Mouse (Mus musculus) small intestine, adult 2 months (tissue): Measurements from ENCODE around the gene Tkt. TPM values are rescaled to one million over a fixed set of nuclear protein-coding genes. Genes with fewer than 3 reads are reported as not detected.

Experiments used
- H3K27ac ChIP-seq: fragments of 200-500 bp; 2 replicates; pipeline ENCODE4 v1.5.1; 2012; ENCODE audit warnings: low read depth, low read length, control low read depth, inconsistent platforms; ENCODE audit not compliant: insufficient read depth
- H3K27me3 ChIP-seq: fragments of 200-500 bp; 2 replicates; pipeline ENCODE4 v1.6.1; 2012; ENCODE audit warnings: mild to moderate bottlenecking, moderate library complexity, low read length, inconsistent platforms; ENCODE audit not compliant: control insufficient read depth, insufficient read depth
- H3K36me3 ChIP-seq: fragments of 200-500 bp; 2 replicates; pipeline ENCODE4 v1.6.1; 2012; ENCODE audit warnings: mild to moderate bottlenecking, low read length, control low read depth, inconsistent platforms; ENCODE audit not compliant: control insufficient read depth, insufficient read depth
- H3K4me1 ChIP-seq: fragments of 200-500 bp; 2 replicates; pipeline ENCODE4 v1.6.1; 2012; ENCODE audit warnings: low read length, inconsistent platforms, mixed read lengths; ENCODE audit not compliant: control insufficient read depth, insufficient read depth, insufficient read length
- H3K4me3 ChIP-seq: fragments of 200-500 bp; 2 replicates; pipeline ENCODE4 v1.5.1; 2012; ENCODE audit warnings: low read depth, mild to moderate bottlenecking, control low read depth, inconsistent platforms, low read length, moderate library complexity
- CTCF ChIP-seq: fragments of 200-500 bp; IDR thresholded peaks from 2 replicates; pipeline ENCODE4 v1.5.1; 2012; ENCODE audit warnings: low read depth, mild to moderate bottlenecking, control low read depth, inconsistent platforms, low read length, moderate library complexity, mixed read lengths; ENCODE audit not compliant: insufficient replicate concordance, insufficient read length; ENCODE audit errors: extremely low read depth
- POLR2A ChIP-seq: fragments of 200-500 bp; IDR thresholded peaks from 2 replicates; pipeline ENCODE4 v1.6.1; 2012; ENCODE audit warnings: low read depth, mild to moderate bottlenecking, control low read depth, inconsistent platforms, low read length, moderate library complexity
- WGBS: fragments of 180-500 bp; shearing (Covaris S2); methylation state at CpG from one replicate; pipeline ENCODE4 v1.1.7; 2018; 5-methylcytosine and 5-hydroxymethylcytosine counted together
- polyA plus RNA-seq: library from polyadenylated mRNA; depleted of rRNA; stranded (reverse); fragments of >200 nt; gene quantifications from 2 replicates; pipeline ENCODE4 v1.2.3, GENCODE M21; 2012

Gene Tkt
- polyA plus RNA-seq, 1 experiment, result 364 TPM

GRCm38 (mm10) chr14:30528392-30528791 is 19.8 kb upstream of the Tkt start:
- H3K4me1 ChIP-seq, result peaks cover 16% of the 10 kb centered on the region
- no peak overlapping the region for H3K4me3 ChIP-seq
- TF ChIP-seq CTCF, result no peak
- TF ChIP-seq POLR2A, result no peak
- H3K36me3 ChIP-seq, result peaks cover 28% of the 10 kb centered on the region
- H3K27me3 ChIP-seq, result no peaks in the 10 kb centered on the region
- WGBS, result 84% methylated on average over 10 of the region's 10 CpGs
- H3K27ac ChIP-seq, result no peak overlapping the region

GRCm38 (mm10) chr14:30528961-30529360 is 19.2 kb upstream of the Tkt start:
- H3K4me3 ChIP-seq, result no peak overlapping the region
- peaks cover 23% of the 10 kb centered on the region for H3K36me3 ChIP-seq
- H3K27me3 ChIP-seq, result no peaks in the 10 kb centered on the region
- TF ChIP-seq CTCF (no peak), POLR2A (no peak)
- peaks cover 16% of the 10 kb centered on the region for H3K4me1 ChIP-seq
- no peak overlapping the region for H3K27ac ChIP-seq
- WGBS, result 73% methylated on average over 5 of the region's 5 CpGs

- Histone ChIP-seq H3K27me3 (no peaks in the 10 kb centered on the region), H3K4me3 (no peak overlapping the region), H3K4me1 (peaks cover 19% of the 10 kb centered on the region), H3K27ac (no peak overlapping the region), H3K36me3 (peaks cover 21% of the 10 kb centered on the region)
- TF ChIP-seq POLR2A (no peak), CTCF (no peak)
- whole genome bisulfite sequencing, result 88% methylated on average over 12 of the region's 12 CpGs
Observed at GRCm38 (mm10) chr14:30529454-30529853, 18.7 kb upstream of the Tkt start.

- H3K4me1 ChIP-seq, result peaks cover 19% of the 10 kb centered on the region
- 26% methylated on average over 8 of the region's 8 CpGs for WGBS
- H3K4me3 ChIP-seq, result peak overlapping the region; percentile 5
- peak overlapping the region; percentile 36; the same call in 1 of the 2 replicates for H3K27ac ChIP-seq
- no peaks in the 10 kb centered on the region for H3K27me3 ChIP-seq
- peaks cover 14% of the 10 kb centered on the region for H3K36me3 ChIP-seq
- TF ChIP-seq POLR2A (no peak), CTCF (no peak)
Observed at GRCm38 (mm10) chr14:30530726-30531269, 17.4 kb upstream of the Tkt start.

GRCm38 (mm10) chr14:30531431-30531830 is 16.7 kb upstream of the Tkt start:
- 31% methylated on average over 5 of the region's 5 CpGs for WGBS
- Histone ChIP-seq H3K4me3 (no peak overlapping the region), H3K36me3 (peaks cover 10% of the 10 kb centered on the region), H3K4me1 (peaks cover 19% of the 10 kb centered on the region), H3K27me3 (no peaks in the 10 kb centered on the region), H3K27ac (peak overlapping the region; percentile 36; the same call in 1 of the 2 replicates)
- no peak for TF ChIP-seq CTCF
- TF ChIP-seq POLR2A, result no peak

- TF ChIP-seq POLR2A (no peak), CTCF (no peak)
- WGBS, result 54% methylated on average over 6 of the region's 6 CpGs
Observed at GRCm38 (mm10) chr14:30531896-30532295, 16.3 kb upstream of the Tkt start.

GRCm38 (mm10) chr14:30533780-30534450 is 14.2 kb upstream of the Tkt start:
- WGBS, result 32% methylated on average over 6 of the region's 6 CpGs
- TF ChIP-seq CTCF, result no peak
- no peaks in the 10 kb centered on the region; the same call in 1 of the 2 replicates for H3K36me3 ChIP-seq
- H3K27ac ChIP-seq, result peak overlapping the region; percentile 22; the same call in 1 of the 2 replicates
- no peak overlapping the region for H3K4me3 ChIP-seq
- H3K4me1 ChIP-seq, result peaks cover 19% of the 10 kb centered on the region
- H3K27me3 ChIP-seq, result no peaks in the 10 kb centered on the region

More at GRCm38 (mm10) chr14:30531896-30532295, 16.3 kb upstream of the Tkt start:
- Histone ChIP-seq H3K27me3 (no peaks in the 10 kb centered on the region), H3K4me3 (no peak overlapping the region), H3K27ac (peak overlapping the region; percentile 36; the same call in 1 of the 2 replicates), H3K4me1 (peaks cover 19% of the 10 kb centered on the region), H3K36me3 (peaks cover 8% of the 10 kb centered on the region)
